Mouse (Mus musculus) G1E-ER4 (cell line): Measurements from ENCODE around the gene Ccdc137. TPM values are rescaled to one million over a fixed set of nuclear protein-coding genes. Genes with fewer than 3 reads are reported as not detected.

Source experiments
- GATA1 ChIP-seq: IDR thresholded peaks from one replicate; pipeline ENCODE4 v1.8.0; 2012; ENCODE audit warnings: low read length, inconsistent platforms
- polyA plus RNA-seq: library from polyadenylated mRNA; stranded (reverse); fragments of >175 nt; gene quantifications from 2 replicates; pipeline ENCODE4 v1.2.3, GENCODE M21; 2012

Gene Ccdc137
- 50.2 and 76.0 TPM in 2 replicates for polyA plus RNA-seq

- no peak for TF ChIP-seq GATA1
These were observed at the start of gene Ccdc137, which contains the start of gene Oxld1 for GRCm38 (mm10) chr11:120457772-120458751. Gene Ccdc137, plus strand, starts transcription at chr11:120458115. Gene Oxld1, minus strand, starts transcription at chr11:120458068.

GRCm38 (mm10) chr11:120417852-120418251 lies 40.1 kb upstream of the Ccdc137 start:
- TF ChIP-seq GATA1: no peak

DNA sequence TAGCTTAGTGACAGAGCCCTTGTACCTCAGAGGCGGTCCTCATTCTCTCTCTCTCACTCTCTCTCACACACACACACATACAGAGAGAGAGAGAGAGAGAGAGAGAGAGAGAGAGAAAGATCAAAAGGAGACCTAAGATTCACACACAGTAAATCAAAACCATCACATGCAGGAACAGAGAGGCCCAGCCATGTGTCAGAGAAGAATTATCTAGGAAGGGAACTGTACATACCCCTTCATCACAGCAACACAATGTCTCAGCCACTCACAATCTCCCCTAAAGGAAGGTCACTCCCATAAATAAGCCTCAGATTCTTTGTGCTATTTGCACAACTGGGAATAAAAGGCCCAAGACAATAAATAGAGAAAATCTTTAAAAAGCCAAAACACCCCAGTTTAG lies 39.3 kb upstream of the Ccdc137 start:
- no peak for TF ChIP-seq GATA1

DNA sequence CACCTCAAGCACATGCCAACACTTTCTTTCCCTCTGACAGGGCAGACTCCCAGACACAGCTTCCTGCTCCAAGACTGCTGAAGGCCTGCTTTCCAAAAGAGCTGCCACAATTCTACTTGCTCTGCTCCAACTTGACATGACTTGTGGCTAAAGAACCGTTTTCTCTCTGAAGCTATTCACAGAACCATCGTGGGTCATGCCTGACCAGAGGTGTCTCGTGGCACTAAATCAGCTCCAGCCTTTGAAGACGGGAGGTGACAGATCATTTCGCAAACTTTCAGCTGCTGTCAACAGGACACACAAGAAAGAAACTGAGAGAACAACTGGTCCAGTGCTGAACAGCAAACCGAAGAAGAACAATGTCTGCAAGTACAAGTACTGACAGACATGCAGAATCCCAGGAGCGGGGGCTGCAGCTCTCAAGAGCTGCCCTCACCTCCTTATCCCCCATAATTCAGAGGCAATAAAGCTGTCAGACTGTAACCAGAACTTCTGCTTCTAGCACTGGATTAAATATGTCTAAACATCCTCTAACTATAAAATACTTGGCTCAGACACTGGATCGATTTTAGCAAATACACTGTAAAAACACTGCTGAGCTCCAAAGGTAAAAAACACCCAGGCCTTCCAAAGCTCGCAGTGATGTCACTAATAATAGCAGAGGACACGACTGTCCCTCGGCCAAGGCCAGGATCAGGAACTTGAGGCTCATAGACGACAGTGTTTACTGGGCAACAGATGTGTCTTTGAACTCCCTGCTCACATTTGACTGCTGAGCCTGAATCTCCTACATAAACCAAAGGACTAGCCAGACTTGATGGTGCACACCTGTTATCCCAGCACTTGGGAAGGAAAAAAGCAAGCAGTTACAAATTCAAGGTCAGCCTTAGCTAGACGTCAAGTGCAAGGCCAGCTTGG lies 35.0 kb upstream of the Ccdc137 start:
- TF ChIP-seq GATA1: no peak

GRCm38 (mm10) chr11:120423569-120424295 lies 34.2 kb upstream of the Ccdc137 start:
- TF ChIP-seq GATA1: no peak

DNA sequence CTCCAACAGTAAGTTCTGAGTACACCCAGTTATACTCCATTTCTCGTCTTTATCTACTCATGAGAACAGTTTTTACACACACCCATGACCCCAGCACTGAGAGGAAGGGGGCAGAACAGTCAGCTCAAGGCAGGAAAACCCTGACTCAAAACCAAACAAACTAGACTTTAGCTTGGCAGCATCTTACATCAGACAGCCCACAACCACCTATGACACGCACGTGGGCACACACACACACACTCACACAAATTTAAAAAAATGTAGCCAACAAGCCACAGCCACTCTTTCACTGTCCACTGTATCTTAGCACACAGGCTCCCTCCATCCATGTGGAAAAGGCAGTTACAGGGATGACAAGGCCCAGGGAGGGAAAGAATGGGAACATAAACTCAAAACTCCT lies 31.2 kb upstream of the Ccdc137 start:
- no peak for TF ChIP-seq GATA1

DNA sequence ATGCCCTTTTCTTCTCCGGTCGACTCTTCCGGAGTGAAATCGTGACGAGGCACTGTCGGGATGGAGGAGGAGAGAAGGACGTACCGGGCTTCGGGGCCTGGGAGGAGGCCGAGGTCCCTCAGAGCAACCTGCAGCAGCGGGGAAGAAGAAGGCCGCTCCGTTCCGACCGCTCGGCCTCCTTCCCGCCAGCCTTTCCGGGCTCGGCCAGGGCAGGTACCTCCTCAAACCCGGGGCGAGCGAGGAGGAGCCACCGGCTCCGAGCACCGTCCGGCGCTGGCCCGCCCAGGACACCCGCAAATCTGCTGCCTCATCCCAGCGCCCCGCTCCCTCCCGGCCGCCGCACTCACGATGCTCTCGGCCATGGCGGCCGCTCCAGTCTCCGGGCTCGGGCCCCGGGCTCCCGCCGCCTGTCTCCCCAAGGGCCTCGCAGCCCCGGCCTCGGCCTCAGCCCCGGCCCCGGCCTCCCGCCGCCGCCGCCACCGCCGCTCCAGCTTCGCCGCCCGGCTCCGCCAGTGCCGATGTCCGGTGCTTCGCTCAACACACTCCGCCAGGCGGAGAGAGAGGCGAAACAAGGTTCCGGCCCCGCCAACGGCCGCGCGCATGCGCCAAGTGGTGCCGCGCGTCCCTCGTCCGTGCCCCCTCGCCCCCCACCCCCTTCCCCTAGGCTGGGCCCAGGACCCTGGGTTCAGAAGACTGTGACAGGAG lies 20.6 kb upstream of the Ccdc137 start, which contains the start of gene Nploc4:
TSS of gene Nploc4 (minus strand) at position 557 of the 705 bp plus-strand sequence.
- no peak for TF ChIP-seq GATA1

- TF ChIP-seq GATA1: no peak
These were observed 20.0 kb upstream of the Ccdc137 start for GRCm38 (mm10) chr11:120437857-120438385.

GRCm38 (mm10) chr11:120442344-120442743 lies 15.6 kb upstream of the Ccdc137 start, which contains the start of gene Tspan10:
Gene Tspan10, plus strand, starts transcription at chr11:120442644.
- TF ChIP-seq GATA1: no peak

DNA sequence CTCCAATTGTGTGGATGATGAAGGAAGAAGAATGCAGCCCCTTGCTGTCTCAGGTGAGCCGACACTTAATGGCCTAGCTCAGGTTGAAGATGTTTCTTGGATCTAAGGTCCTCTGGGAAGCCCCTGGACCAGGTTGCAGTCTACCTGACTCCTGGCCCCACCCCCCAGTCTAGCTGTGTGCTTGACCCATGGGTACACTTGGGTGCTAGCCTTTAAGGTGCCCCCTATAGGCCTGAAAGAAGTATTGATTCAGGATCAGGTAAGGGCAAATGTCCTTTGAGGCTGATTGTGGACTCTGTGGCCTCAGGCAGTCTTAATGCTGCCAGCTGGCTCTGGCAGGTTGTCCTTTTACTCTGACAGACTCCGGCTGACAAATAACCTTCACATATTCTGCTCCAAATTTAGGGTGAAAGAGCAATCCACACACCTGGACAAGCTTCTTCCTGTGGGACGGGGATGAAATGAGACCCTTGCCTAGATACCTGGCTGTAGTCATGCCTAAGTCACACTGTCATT lies 15.1 kb upstream of the Ccdc137 start:
- no peak for TF ChIP-seq GATA1

GRCm38 (mm10) chr11:120444106-120444505 lies 13.8 kb upstream of the Ccdc137 start:
- no peak for TF ChIP-seq GATA1

- TF ChIP-seq GATA1: no peak
These were observed 12.4 kb upstream of the Ccdc137 start for GRCm38 (mm10) chr11:120445475-120445874.

DNA sequence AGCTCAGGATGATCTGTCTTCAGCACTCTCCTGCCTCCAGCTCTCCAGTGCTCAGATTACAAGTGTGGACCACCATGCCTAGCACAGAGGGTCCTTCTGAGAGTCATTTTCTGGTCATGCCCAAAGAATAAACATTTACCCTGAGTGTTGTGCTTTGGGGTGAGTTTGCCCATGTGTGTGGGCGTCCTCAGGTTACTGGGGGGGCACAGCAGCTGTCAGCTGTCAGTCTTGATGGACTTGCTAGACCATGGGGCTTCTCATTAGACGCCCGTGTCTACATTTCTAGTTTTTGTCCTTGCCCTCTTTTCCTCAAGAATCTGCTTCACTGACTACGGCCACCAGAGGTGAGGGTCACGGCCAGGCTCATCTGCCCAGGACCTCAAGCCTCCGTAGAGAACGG lies 10.7 kb upstream of the Ccdc137 start:
- TF ChIP-seq GATA1: no peak

- no peak for TF ChIP-seq GATA1
These were observed 5.7 kb upstream of the Ccdc137 start for GRCm38 (mm10) chr11:120452246-120452645.
